Mouse (Mus musculus): ENCODE results near the gene Parva.

DNA sequence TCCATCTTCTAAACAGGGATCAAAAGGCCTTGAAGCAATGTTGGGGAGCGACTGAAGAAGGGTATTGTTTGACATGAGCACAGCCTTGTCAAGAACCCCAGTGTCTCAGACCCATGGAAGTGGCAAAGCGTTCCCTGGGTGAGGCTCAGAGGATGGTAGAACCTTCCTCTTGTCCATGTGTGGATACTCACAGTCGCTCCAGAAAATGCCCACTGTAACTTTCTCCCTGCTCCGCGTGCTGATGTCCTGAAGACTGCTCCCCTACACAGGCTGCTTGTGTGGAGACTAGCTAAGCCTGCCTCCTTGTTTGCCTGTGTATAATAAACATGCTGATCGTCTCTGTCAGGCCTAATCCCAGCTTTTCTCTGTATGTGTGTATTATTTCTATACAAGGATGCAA, 27.1 kb downstream of the Parva start:
- TF ChIP-seq POLR2A (IDR thresholded peaks at IDR 0.05; ENCODE audit: insufficient read length, low read depth): no peak
- no peak for TF ChIP-seq MYOG (IDR thresholded peaks at IDR 0.05; ENCODE audit: control insufficient read depth in 1 of 3, insufficient read depth in 1 of 3, insufficient read length in 2 of 3, low read depth in 2 of 3)
- TF ChIP-seq MAX (IDR thresholded peaks at IDR 0.05; ENCODE audit: low read depth): no peak
- no peak for TF ChIP-seq USF1 (IDR thresholded peaks at IDR 0.05; ENCODE audit: low read depth)
- no peak for TF ChIP-seq POLR2AphosphoS2 (IDR thresholded peaks at IDR 0.05; ENCODE audit: insufficient read length, low read depth)
- no peak for TF ChIP-seq MYOD1 (IDR thresholded peaks at IDR 0.05; ENCODE audit: control insufficient read depth in 1 of 3, insufficient read length in 2 of 3, low read depth in 2 of 3)
- no peak for TF ChIP-seq TCF12 (IDR thresholded peaks at IDR 0.05; ENCODE audit: insufficient read depth, poor library complexity, severe bottlenecking)
- TF ChIP-seq REST (IDR thresholded peaks at IDR 0.05; ENCODE audit: insufficient read depth, insufficient read length): no peak
- no peak for TF ChIP-seq E2F4 (IDR thresholded peaks at IDR 0.05; ENCODE audit: insufficient read depth)
- TF ChIP-seq CEBPB (IDR thresholded peaks at IDR 0.05; ENCODE audit: insufficient read depth, poor library complexity, severe bottlenecking): no peak
